Mouse (Mus musculus) embryonic fibroblast, embryonic 13.5 days (primary cell): ENCODE data around the gene Gm5475. TPM values are rescaled to one million over a fixed set of nuclear protein-coding genes. Genes with fewer than 3 reads are reported as not detected.

Experiments used
- H3K27ac ChIP-seq: 2 replicates; pipeline ENCODE4 v1.5.1; 2012; ENCODE audit warnings: low read length, control low read depth, inconsistent platforms; ENCODE audit not compliant: insufficient read depth
- H3K4me1 ChIP-seq: 2 replicates; pipeline ENCODE4 v1.6.1; 2011; ENCODE audit warnings: low read length; ENCODE audit not compliant: control insufficient read depth, insufficient read depth
- H3K4me3 ChIP-seq: 2 replicates; pipeline ENCODE4 v1.5.1; 2011; ENCODE audit warnings: mild to moderate bottlenecking, control low read depth, low read length; ENCODE audit not compliant: insufficient read depth
- CTCF ChIP-seq: IDR thresholded peaks from 2 replicates; pipeline ENCODE4 v1.5.1; 2011; ENCODE audit warnings: mild to moderate bottlenecking, control low read depth, low read length, moderate library complexity, borderline replicate concordance; ENCODE audit not compliant: insufficient read depth
- POLR2A ChIP-seq: IDR thresholded peaks from 2 replicates; pipeline ENCODE4 v1.6.1; 2011; ENCODE audit warnings: low read depth, mild to moderate bottlenecking, control low read depth, low read length, moderate library complexity
- polyA plus RNA-seq: library from polyadenylated mRNA; stranded (reverse); fragments of >200 nt; gene quantifications from 2 replicates; pipeline ENCODE4 v1.2.4, GENCODE M21; 2011; ENCODE audit warnings: low read depth; ENCODE audit not compliant: missing spikeins, insufficient read length

Gm5475 gene
- polyA plus RNA-seq, 1 experiment, result not detected

DNA sequence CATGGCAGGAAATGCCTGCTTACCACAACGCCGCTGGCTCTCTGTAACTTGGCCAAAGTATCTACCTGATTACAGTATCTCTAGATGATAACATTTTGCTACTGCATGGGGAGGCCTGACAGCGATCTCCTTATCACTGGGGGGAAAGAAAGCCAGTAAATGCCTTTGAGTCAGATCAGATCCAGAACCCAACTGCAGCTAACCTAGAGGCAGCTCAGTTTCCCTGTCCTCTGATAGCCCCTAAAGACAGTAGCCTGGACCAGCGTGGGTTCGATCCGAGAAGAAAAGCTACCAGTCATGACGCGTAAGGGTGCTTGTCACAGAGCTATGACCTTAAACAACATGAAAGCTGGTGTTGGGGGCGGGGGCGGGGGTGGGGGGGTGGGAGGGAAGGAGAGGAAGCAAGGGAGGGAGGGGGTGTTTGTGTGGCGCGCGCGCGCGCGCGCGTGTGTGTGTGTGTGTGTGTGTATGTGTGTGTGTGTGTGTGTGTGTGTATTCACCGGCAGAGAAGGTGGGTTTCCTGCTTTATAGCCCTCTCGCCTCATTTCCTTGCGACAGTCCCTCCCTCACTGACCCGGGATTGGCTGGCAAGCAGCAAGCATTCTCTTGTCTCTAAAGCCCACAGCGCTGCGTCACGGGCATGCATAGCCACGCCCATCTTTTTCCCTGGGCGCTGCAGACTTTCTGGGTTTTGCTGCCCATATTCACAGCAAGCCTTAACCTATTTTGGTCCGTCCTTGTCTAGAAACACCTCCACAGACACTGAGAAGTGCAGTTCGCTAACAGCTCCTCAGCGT lies 21.4 kb downstream of the Gm5475 start:
- H3K4me3 ChIP-seq, result peak overlapping the region; percentile 51
- TF ChIP-seq POLR2A (peak; percentile 48), CTCF (no peak)
- no peaks in the 10 kb centered on the region for H3K4me1 ChIP-seq
- peak overlapping the region; percentile 20; the same call in 1 of the 2 replicates for H3K27ac ChIP-seq

DNA sequence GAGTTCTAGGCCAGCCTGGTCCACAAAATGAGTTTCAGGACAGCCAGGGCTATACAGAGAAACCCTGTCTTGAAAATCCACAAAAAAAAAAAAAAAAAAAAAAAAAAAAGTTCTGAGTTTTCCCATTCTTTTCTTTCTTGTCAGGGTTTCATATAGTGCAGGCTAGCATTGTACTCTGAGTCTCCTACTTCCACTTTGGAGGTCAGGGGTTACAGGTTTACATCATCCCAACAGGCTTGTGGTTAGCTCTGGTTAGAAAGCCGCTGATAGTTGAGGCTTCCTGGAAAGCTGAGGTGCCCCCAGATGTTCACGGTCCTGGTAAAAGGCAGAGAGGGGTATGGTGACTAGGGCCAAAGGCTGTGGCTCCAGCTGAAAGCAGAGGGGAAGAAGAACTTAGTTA lies 24.9 kb downstream of the Gm5475 start:
- no peak for TF ChIP-seq CTCF
- no peak for TF ChIP-seq POLR2A
- Histone ChIP-seq H3K4me1 (no peaks in the 10 kb centered on the region), H3K4me3 (no peak overlapping the region), H3K27ac (no peak overlapping the region)

DNA sequence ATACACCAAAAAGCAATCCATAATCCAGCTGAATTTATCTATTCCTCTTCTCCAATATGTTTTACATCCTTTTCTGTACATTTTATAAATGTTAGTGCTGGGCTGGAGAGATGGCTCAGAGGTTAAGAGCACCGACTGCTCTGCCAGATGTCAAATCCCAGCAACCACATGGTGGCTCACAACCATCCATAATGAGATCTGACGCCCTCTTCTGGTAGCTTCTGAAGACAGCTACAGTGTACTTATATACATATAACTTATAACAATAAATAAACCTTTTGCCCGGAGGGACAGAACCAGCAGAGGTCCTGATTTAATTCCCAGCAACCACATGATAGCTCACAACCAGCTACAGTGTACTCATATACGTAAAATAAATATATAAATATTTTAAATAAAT lies 26.6 kb downstream of the Gm5475 start:
- Histone ChIP-seq H3K4me1 (no peaks in the 10 kb centered on the region), H3K4me3 (no peak overlapping the region), H3K27ac (no peak overlapping the region)
- TF ChIP-seq POLR2A (no peak), CTCF (no peak)

DNA sequence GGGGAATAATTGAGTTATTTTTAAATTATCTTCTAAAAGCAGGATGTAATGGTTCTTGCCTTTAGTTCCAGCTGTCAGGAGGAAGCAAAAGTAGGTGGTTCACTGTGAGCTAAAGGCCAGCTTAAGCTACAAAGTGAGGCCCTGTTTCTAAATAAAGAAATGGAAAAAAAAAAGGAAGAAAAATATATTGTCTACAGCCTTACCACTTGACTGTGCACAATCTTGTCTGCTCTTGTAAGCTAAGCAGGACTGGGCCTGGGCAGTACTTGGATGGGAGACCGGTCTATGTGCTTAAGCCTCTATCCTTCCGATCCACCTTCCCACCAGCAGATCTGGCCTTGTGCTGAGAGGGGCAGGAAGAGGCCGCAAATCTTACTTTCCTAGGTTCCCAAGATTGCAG lies 27.5 kb downstream of the Gm5475 start:
- TF ChIP-seq POLR2A (no peak), CTCF (no peak)
- Histone ChIP-seq H3K4me3 (no peak overlapping the region), H3K4me1 (no peaks in the 10 kb centered on the region), H3K27ac (no peak overlapping the region)

DNA sequence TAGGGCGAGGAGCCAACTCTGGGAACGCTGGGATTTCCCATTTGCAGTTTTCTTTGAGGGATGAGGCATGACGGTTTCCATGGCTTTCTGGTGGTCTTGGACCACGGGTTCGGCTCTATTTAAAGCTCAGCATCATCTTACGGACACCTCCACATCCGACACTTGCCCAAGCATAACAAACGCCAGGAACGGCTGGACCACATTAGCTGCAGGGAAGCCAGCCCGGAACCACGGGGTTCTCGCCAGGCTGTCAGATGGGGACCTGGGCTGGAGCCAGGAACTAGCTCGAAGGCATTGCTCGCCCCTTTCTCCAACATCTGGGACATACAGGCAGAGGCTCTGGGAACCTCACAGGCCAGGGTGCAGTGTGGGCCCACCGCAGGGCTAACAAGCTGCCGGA lies 29.3 kb downstream of the Gm5475 start:
- no peak overlapping the region for H3K27ac ChIP-seq
- no peak overlapping the region for H3K4me3 ChIP-seq
- H3K4me1 ChIP-seq, result no peaks in the 10 kb centered on the region
- TF ChIP-seq POLR2A, result no peak
- TF ChIP-seq CTCF, result no peak

DNA sequence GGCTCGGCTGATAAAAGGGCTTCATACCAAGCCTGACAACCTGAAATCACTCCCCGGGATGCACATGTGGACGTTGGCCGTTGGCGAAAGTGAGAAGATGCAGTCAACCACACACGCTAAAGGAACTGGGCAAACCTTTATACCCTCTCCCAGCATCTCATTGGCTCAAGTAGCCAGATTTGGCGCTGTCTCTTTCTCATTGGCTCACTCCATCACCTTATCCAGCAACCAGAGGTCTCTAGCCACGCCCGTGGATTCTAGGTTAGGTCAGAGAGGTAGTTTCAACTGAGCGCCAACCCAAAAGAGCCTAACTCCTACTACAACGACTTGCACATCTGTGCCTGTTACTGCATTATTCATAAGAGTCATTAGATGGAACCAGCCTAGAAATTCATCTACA lies 30.5 kb downstream of the Gm5475 start:
- no peak overlapping the region for H3K4me3 ChIP-seq
- no peak overlapping the region for H3K27ac ChIP-seq
- H3K4me1 ChIP-seq, result no peaks in the 10 kb centered on the region
- TF ChIP-seq CTCF (no peak), POLR2A (no peak)

DNA sequence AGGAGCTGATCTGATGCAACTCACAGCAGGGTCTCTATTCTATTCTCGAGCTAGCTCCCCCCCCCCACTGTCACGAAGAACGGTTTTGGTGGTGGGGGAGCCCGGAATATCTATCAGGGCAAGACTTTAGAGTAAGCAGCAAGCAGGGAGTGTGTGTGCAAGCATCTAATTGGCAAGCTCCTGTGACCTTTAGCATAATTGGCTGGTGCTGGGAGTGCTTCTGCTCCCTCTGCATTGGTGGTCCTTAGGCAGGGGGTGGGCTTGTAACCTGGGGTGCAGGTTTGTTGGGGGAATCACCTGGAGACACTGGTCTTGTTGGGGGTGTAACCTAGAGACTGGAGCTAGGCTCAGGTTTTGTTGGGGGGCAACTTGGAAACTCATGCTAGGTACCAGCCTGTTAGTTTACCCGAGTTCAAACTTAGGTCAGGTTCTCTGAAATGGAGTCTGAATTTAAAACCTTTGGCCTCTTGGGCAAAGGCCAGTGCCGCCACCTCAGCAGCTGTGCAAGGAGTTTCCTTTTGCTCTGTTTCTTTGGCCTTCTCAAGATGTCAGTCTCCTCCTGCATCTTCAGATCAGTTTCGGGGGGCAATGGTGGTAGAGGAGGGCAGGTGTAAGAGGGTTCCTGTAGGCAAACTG lies 34.5 kb downstream of the Gm5475 start:
- Histone ChIP-seq H3K27ac (no peak overlapping the region), H3K4me3 (no peak overlapping the region), H3K4me1 (no peaks in the 10 kb centered on the region)
- TF ChIP-seq POLR2A, result no peak
- TF ChIP-seq CTCF, result no peak

DNA sequence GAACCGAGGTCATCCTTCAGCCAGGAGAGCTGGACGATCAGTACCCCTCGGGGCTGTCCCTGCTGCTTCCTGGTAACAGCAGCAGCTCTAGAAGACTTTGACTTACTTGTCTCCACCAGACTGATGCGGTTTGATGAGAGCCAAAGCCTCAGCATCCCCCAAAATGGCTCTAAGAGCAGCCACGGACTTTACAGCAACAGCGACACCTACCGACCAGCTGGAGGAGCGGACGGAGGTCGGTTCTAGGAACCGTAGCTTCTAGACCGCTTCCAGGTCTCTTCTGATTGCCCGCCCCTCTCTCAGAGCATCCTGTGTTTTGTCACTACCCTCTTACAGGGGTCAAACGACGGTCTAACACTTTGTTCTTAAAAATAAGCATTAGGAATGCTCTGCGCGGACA lies 35.4 kb downstream of the Gm5475 start:
- no peak overlapping the region for H3K27ac ChIP-seq
- no peaks in the 10 kb centered on the region for H3K4me1 ChIP-seq
- peak; percentile 92; the same call in 1 of the 2 replicates for TF ChIP-seq CTCF
- TF ChIP-seq POLR2A, result no peak
- no peak overlapping the region for H3K4me3 ChIP-seq

DNA sequence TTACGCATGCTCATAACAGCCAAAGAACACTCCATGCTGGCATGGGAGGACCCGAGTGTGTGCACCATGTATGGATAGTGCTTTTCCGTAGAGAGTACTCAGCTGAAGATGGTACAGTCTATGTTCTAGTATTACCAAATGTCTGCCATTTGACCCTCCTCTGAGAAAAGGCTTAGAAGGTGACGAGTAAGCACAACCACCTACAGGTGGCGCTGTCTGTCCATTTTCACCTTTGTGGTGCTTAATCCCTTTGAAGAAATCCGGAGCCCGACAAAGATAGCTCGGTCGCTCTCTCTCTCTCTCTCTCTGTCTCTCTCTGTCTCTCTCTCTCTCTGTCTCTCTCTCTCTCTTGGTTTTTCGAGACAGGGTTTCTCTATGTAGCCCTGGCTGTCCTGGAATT lies 36.1 kb downstream of the Gm5475 start:
- TF ChIP-seq POLR2A, result no peak
- TF ChIP-seq CTCF, result peak; percentile 21; the same call in 1 of the 2 replicates
- no peak overlapping the region for H3K27ac ChIP-seq
- no peak overlapping the region for H3K4me3 ChIP-seq
- H3K4me1 ChIP-seq, result no peaks in the 10 kb centered on the region

DNA sequence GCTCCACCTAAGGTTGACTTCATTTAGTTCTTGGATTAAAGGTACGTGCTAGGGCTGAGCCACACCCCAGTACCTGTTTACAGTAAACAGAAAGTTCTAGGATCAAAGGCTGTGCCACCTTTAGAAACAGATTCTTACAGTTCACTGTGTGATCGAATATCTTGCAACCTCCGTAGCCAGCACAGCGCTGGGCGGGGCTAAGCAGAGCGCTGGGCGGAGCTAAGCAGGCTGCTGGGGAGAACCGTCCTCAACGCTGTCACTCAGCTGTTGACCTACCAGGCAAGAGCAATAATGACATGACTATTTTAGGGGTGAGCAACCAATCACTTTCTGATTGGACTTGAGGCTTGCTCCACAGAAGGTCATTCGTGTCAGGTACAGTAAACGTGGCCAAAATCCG lies 39.0 kb downstream of the Gm5475 start:
- H3K27ac ChIP-seq, result no peak overlapping the region
- TF ChIP-seq POLR2A (no peak), CTCF (no peak)
- H3K4me3 ChIP-seq, result no peak overlapping the region
- no peaks in the 10 kb centered on the region for H3K4me1 ChIP-seq

DNA sequence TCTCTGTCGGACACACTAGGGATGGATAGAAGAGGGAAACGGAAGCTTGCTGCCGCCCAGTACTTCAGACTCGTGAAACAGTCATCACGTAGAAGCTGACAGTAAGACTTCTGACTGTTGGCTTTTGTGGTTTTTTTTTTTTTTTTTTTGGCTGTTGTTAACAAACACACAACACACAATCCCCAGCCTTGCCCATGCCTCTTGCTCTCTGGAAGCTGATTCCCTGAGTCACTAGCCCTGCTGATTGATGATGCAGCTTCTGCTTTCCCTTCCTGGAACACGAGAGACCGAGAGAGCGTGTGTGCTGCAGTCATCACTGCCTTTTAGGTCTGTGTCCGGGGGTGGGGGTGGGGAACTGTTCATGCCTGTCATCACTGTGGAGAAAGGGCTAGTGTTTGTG lies 39.7 kb downstream of the Gm5475 start:
- no peak overlapping the region for H3K4me3 ChIP-seq

More for the DNA sequence above, 39.7 kb downstream of the Gm5475 start:
- no peak for TF ChIP-seq CTCF
- TF ChIP-seq POLR2A, result no peak
- no peak overlapping the region for H3K27ac ChIP-seq
- no peaks in the 10 kb centered on the region for H3K4me1 ChIP-seq
